Mouse (Mus musculus) small intestine, adult 2 months (tissue): ENCODE measurements at regions not wholly inside any gene's neighbourhood (a gene's known extent, or its start where the extent isn't known, plus 50 kb on each side); places are given as distances from the start of the nearest gene placed in this dataset.

ENCODE experiments used
- CTCF ChIP-seq: fragments of 200-500 bp; IDR thresholded peaks from 2 replicates; pipeline ENCODE4 v1.5.1; 2012; ENCODE audit warnings: low read depth, mild to moderate bottlenecking, control low read depth, inconsistent platforms, low read length, moderate library complexity, mixed read lengths; ENCODE audit not compliant: insufficient replicate concordance, insufficient read length; ENCODE audit errors: extremely low read depth
- POLR2A ChIP-seq: fragments of 200-500 bp; IDR thresholded peaks from 2 replicates; pipeline ENCODE4 v1.6.1; 2012; ENCODE audit warnings: low read depth, mild to moderate bottlenecking, control low read depth, inconsistent platforms, low read length, moderate library complexity

- TF ChIP-seq POLR2A = no peak
- no peak for TF ChIP-seq CTCF
These were observed 159.4 kb upstream of the Ppp2r3a start for GRCm38 (mm10) chr9:101410783-101411531.
